Mouse (Mus musculus): ENCODE measurements at regions not wholly inside any gene's neighbourhood (a gene's known extent, or its start where the extent isn't known, plus 50 kb on each side); places are given as distances from the start of the nearest gene placed in this dataset.

DNA sequence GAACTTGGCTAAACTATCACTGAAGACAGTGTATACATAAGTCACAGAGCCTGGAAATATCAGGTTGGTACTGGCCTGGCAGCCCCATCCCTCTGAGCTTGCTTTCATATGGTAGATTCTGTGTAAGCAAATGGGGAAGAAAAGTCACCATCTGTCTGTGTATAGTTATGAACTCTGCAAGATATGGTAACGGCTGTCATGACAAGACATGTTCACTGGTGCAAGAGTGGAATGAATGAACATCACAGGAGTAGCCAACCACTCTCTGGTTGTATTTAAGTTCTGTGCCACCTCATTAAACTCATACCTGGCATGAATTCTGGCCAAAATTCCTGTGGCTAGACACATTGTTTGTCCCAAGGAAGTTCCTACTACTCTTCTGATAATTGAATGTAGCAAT, 945.5 kb upstream of the Ctnnd2 start:
- Histone ChIP-seq H3K9me3 (replicated peaks; ENCODE audit: insufficient read depth, low read length) (no peaks in the 10 kb centered on the region), H3K79me2 (ENCODE audit: control insufficient read depth, insufficient read depth, low read length, poor library complexity) (no peaks in the 10 kb centered on the region), H3K9ac (ENCODE audit: control insufficient read depth, low read depth, low read length, poor library complexity, severe bottlenecking) (no peak overlapping the region), H3K27me3 (ENCODE audit: control insufficient read depth in 1 of 2, insufficient read depth in 2 of 2, low read length in 2 of 2) (no peaks in the 10 kb centered on the region), H3K4me3 (ENCODE audit: control insufficient read depth in 1 of 2, insufficient read depth in 1 of 2, low read depth in 2 of 2, low read length in 2 of 2) (no peak overlapping the region), H3K36me3 (ENCODE audit: control insufficient read depth in 1 of 2, insufficient read depth in 2 of 2, low read length in 2 of 2) (no peaks in the 10 kb centered on the region), H3K4me1 (ENCODE audit: control insufficient read depth in 1 of 2, insufficient read depth in 2 of 2, low read length in 2 of 2) (no peaks in the 10 kb centered on the region), H3K27ac (ENCODE audit: control insufficient read depth, low read depth, low read length) (no peak overlapping the region)
- TF ChIP-seq NELFE (IDR thresholded peaks at IDR 0.05; ENCODE audit: low read depth, low read length) (no peak), MAFK (IDR thresholded peaks at IDR 0.05; ENCODE audit: borderline replicate concordance, low read depth, low read length) (no peak), JUND (IDR thresholded peaks at IDR 0.05; ENCODE audit: low read depth, low read length) (no peak), GATA1 (IDR thresholded peaks at IDR 0.05; ENCODE audit: low read depth, low read length) (no peak), SIN3A (IDR thresholded peaks at IDR 0.05; ENCODE audit: low read length) (no peak), CHD1 (IDR thresholded peaks at IDR 0.05; ENCODE audit: low read depth, low read length) (no peak), KAT2A (conservative IDR thresholded peaks at IDR 0.05; ENCODE audit: low read depth, low read length) (no peak), HCFC1 (IDR thresholded peaks at IDR 0.05; ENCODE audit: low read depth, low read length) (no peak), UBTF (IDR thresholded peaks at IDR 0.05; ENCODE audit: borderline replicate concordance, insufficient read depth, low read depth, low read length) (no peak), POLR2AphosphoS5 (IDR thresholded peaks at IDR 0.05; ENCODE audit: borderline replicate concordance, low read depth, low read length) (no peak), POLR2AphosphoS2 (IDR thresholded peaks at IDR 0.05; ENCODE audit: low read length) (no peak)
- no peak for DNase-seq (ENCODE audit: low read depth, low spot score)

DNA sequence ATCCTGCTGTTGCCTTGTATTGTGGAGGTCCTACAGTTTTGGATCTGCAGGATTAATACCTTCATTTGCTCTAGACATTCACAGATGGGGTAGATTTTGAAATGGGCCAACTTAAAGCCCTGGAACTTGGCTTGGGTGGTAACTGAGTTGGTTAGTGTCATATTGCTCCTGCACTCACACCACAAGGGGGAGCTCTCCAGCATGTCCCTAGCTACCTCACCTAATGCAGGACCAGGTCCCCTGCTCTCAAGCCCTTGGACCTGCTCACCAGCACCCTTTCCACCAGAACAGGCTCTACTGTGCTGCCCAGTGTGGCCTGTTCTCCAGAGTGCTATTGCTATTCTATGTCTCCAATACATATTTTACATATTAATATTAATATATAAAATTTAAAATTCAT, 937.8 kb upstream of the Ctnnd2 start:
- no peaks in the 10 kb centered on the region for H3K27me3 ChIP-seq (ENCODE audit: control insufficient read depth in 1 of 2, insufficient read depth in 2 of 2, low read length in 2 of 2)

DNA sequence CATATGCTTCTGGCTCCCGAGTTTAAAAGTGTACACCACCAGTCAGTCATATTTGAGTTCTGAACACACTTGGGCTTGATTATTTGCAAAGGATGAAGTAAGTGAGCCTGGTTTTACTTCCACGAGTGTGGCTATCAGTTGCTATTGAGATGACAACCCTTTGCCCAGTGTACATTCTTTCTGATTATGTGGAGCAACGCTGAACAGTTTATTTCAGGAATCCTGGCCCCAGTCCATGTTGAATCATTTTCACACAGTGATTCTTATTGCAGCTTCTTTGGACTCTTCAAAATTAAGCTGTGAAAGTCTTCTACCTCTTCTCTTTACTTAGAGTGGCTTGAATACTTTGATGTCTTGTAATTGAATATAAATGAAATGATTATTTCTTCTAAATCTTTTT, 917.2 kb upstream of the Ctnnd2 start:
- Histone ChIP-seq H3K4me3 (ENCODE audit: control insufficient read depth in 1 of 2, insufficient read depth in 1 of 2, low read depth in 2 of 2, low read length in 2 of 2) (no peak overlapping the region), H3K79me2 (ENCODE audit: control insufficient read depth, insufficient read depth, low read length, poor library complexity) (no peaks in the 10 kb centered on the region), H3K27ac (ENCODE audit: control insufficient read depth, low read depth, low read length) (no peak overlapping the region), H3K9me3 (replicated peaks; ENCODE audit: insufficient read depth, low read length) (no peaks in the 10 kb centered on the region), H3K4me1 (ENCODE audit: control insufficient read depth in 1 of 2, insufficient read depth in 2 of 2, low read length in 2 of 2) (no peaks in the 10 kb centered on the region), H3K27me3 (ENCODE audit: control insufficient read depth in 1 of 2, insufficient read depth in 2 of 2, low read length in 2 of 2) (no peaks in the 10 kb centered on the region), H3K9ac (ENCODE audit: control insufficient read depth, low read depth, low read length, poor library complexity, severe bottlenecking) (no peak overlapping the region), H3K36me3 (ENCODE audit: control insufficient read depth in 1 of 2, insufficient read depth in 2 of 2, low read length in 2 of 2) (no peaks in the 10 kb centered on the region)
- TF ChIP-seq POLR2AphosphoS5 (IDR thresholded peaks at IDR 0.05; ENCODE audit: borderline replicate concordance, low read depth, low read length) (no peak), GATA1 (IDR thresholded peaks at IDR 0.05; ENCODE audit: low read depth, low read length) (no peak), GABPA (IDR thresholded peaks at IDR 0.05; ENCODE audit: low read depth, low read length) (no peak), TBP (IDR thresholded peaks at IDR 0.05; ENCODE audit: low read depth, low read length) (no peak), NELFE (IDR thresholded peaks at IDR 0.05; ENCODE audit: low read depth, low read length) (no peak), NRF1 (IDR thresholded peaks at IDR 0.05; ENCODE audit: insufficient read depth, low read depth, low read length, poor library complexity, severe bottlenecking) (no peak)
- no peak for DNase-seq (ENCODE audit: low read depth, low spot score)

More for the DNA sequence above, 937.8 kb upstream of the Ctnnd2 start:
- H3K4me3 ChIP-seq (ENCODE audit: control insufficient read depth in 1 of 2, insufficient read depth in 1 of 2, low read depth in 2 of 2, low read length in 2 of 2): no peak overlapping the region
- DNase-seq (ENCODE audit: low read depth, low spot score): peak; percentile 5
- H3K36me3 ChIP-seq (ENCODE audit: control insufficient read depth in 1 of 2, insufficient read depth in 2 of 2, low read length in 2 of 2): no peaks in the 10 kb centered on the region
- H3K9ac ChIP-seq (ENCODE audit: control insufficient read depth, low read depth, low read length, poor library complexity, severe bottlenecking): no peak overlapping the region
- no peaks in the 10 kb centered on the region for H3K79me2 ChIP-seq (ENCODE audit: control insufficient read depth, insufficient read depth, low read length, poor library complexity)
- H3K27ac ChIP-seq (ENCODE audit: control insufficient read depth, low read depth, low read length): no peak overlapping the region
- H3K4me1 ChIP-seq (ENCODE audit: control insufficient read depth in 1 of 2, insufficient read depth in 2 of 2, low read length in 2 of 2): no peaks in the 10 kb centered on the region
- TF ChIP-seq MAX (IDR thresholded peaks at IDR 0.05; ENCODE audit: low read length) (no peak), CHD2 (IDR thresholded peaks at IDR 0.05; ENCODE audit: low read length) (no peak), CTCF (IDR thresholded peaks at IDR 0.05 in 2 of 3, conservative IDR thresholded peaks at IDR 0.05 in 1 of 3; ENCODE audit: control insufficient read depth in 1 of 3, insufficient read depth in 1 of 3, low read depth in 2 of 3, low read length in 3 of 3, poor library complexity in 1 of 3, severe bottlenecking in 1 of 3) (peak in 2 of 3 experiments; percentile 5 to 19; a peak in 3 of 6 replicates), SMC3 (IDR thresholded peaks at IDR 0.05; ENCODE audit: low read depth, low read length) (peak; percentile 11; the same call in 1 of the 2 replicates)
- H3K9me3 ChIP-seq (replicated peaks; ENCODE audit: insufficient read depth, low read length): no peaks in the 10 kb centered on the region; the same call in 1 of the 2 replicates
